In genomic region chr19:31460188-31460587, GRCm38 (mm10) we compare ENCODE assay signal across 24 mouse cellular contexts.
"Had no signal": no experiment of that assay in that cellular context is flagged by ENCODE, and none has a peak within 500 bp of the region (broad histone marks: within the 10 kb centered on the region; RNA-seq: fewer than 3 reads in every experiment).

No protein-coding gene starts in this region.

- H3K4me3 ChIP-seq: gastrocnemius, adult 2 months; heart, embryonic 10.5 days; heart, embryonic 12.5 days; hindbrain, embryonic 13.5 days; hindbrain, embryonic 15.5 days; kidney, embryonic 15.5 days; limb, embryonic 13.5 days; limb, embryonic 15.5 days had no signal

- ATAC-seq: hindbrain, postnatal 0 days; intestine, embryonic 16.5 days had no signal

- H3K4me1 ChIP-seq: heart, embryonic 10.5 days; heart, embryonic 12.5 days; hindbrain, embryonic 13.5 days; hindbrain, embryonic 15.5 days; kidney, embryonic 15.5 days; limb, embryonic 13.5 days; limb, embryonic 15.5 days had no signal

- H3K36me3 ChIP-seq: heart, embryonic 10.5 days; heart, embryonic 12.5 days; hindbrain, embryonic 13.5 days; hindbrain, embryonic 15.5 days; kidney, embryonic 15.5 days; limb, embryonic 13.5 days; limb, embryonic 15.5 days had no signal

- H3K9me3 ChIP-seq: heart, embryonic 10.5 days; heart, embryonic 12.5 days; hindbrain, embryonic 13.5 days; hindbrain, embryonic 15.5 days; kidney, embryonic 15.5 days; limb, embryonic 13.5 days; limb, embryonic 15.5 days had no signal

- H3K27ac ChIP-seq: gastrocnemius, adult 2 months; heart, embryonic 10.5 days; hindbrain, embryonic 13.5 days; hindbrain, embryonic 15.5 days; hindbrain, postnatal 0 days; kidney, embryonic 15.5 days; kidney, postnatal 0 days; limb, embryonic 13.5 days; limb, embryonic 15.5 days had no signal

- H3K4me2 ChIP-seq: heart, embryonic 12.5 days; hindbrain, embryonic 13.5 days; hindbrain, embryonic 15.5 days; kidney, embryonic 15.5 days; limb, embryonic 13.5 days; limb, embryonic 15.5 days had no signal

- DNase-seq: gastrocnemius, adult 2 months; gastrocnemius, postnatal 10 days; gastrocnemius, postnatal 25 days; heart, adult 18-20 months; heart, postnatal 10 days; heart, postnatal 4 days; kidney, adult 11 months; kidney, adult 2 months; kidney, adult 9 months; kidney, postnatal 14 days; kidney, postnatal 36 days; layer of hippocampus, adult 9-11 months; layer of hippocampus, postnatal 36 days; left cerebral cortex, postnatal 4 days had no signal

- H3K27me3 ChIP-seq: heart, embryonic 12.5 days; hindbrain, embryonic 13.5 days; hindbrain, embryonic 15.5 days; kidney, embryonic 15.5 days; limb, embryonic 13.5 days; limb, embryonic 15.5 days had no signal

- H3K9ac ChIP-seq: heart, embryonic 12.5 days; hindbrain, embryonic 13.5 days; hindbrain, embryonic 15.5 days; kidney, embryonic 15.5 days; limb, embryonic 13.5 days; limb, embryonic 15.5 days had no signal
